Mouse (Mus musculus): ENCODE measurements at regions not wholly inside any gene's neighbourhood (a gene's known extent, or its start where the extent isn't known, plus 50 kb on each side); places are given as distances from the start of the nearest gene placed in this dataset.

DNA sequence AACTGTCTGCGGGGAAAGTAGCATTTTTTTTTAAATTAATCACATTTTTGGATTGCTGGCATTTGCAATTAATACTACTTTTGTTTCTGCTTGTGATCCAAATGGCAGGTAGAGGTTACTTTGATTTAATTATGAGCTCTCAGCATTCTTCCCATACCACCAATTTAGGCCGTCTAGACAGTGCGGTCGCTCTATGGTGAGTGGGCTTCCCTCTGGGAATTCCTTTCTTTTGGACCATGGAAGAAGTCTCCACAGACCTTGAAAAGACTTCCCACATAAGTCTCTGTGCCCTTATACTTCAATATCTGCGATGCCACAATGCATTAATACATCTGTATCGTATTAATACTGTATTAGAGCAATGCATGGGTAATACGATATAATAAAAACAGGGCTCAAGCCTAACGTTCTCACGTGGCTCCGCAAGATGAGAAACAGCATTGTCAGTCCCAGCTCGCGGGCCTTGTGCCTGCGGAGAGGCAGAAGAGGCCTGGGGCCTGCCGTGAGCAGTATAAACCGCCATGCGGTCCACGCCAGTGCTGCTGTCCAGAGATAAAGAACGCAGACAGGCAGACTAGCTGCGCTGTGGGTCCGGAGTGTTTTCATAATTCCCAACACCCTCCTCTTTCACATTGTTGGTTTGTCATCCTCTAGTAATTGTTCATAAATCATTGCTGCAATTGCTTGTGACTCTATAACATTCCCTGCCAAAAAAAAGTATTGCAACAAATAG is 429.7 kb upstream of the Prickle1 start:
- Histone ChIP-seq H3K4me3 (ENCODE audit: low read depth, low read length) (no peak overlapping the region), H3K9ac (no peak overlapping the region), H3K4me1 (ENCODE audit: insufficient read depth) (no peaks in the 10 kb centered on the region), H3K9me3 (ENCODE audit: low read length) (no peaks in the 10 kb centered on the region), H3K27ac (ENCODE audit: low read depth, low read length) (no peak overlapping the region), H3K4me2 (ENCODE audit: low read depth) (no peak overlapping the region), H3K36me3 (ENCODE audit: insufficient read depth) (no peaks in the 10 kb centered on the region), H3K27me3 (ENCODE audit: insufficient read depth, low read length) (no peaks in the 10 kb centered on the region)
- DNase-seq (no peak), ATAC-seq (no peak)
- 87% methylated on average over 20 of the region's 20 CpGs for WGBS
- no peak for TF ChIP-seq CTCF (IDR thresholded peaks at IDR 0.05; ENCODE audit: low read depth)

DNA sequence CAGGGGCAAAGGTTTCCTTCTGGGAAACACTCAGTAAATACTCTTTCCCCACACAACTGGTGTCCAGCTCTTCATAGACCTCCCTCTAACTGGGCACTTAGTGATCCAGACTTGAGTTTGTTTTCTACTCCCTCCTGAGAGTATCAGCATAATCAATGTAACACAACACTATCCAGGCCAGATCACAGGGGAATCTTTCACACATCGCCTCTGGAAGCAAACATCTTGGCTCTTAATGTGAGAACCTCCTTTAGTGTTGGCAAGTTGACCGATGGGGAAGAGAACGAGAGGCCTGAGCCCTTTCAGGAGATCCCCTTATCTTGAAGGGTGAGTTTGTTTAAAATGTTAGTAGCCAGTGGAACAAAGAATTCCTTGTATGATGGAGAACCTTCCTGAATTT is 429.1 kb upstream of the Prickle1 start:
- Histone ChIP-seq H3K4me3 (ENCODE audit: low read depth, low read length) (no peak overlapping the region), H3K27ac (ENCODE audit: low read depth, low read length) (no peak overlapping the region), H3K9ac (no peak overlapping the region), H3K4me2 (ENCODE audit: low read depth) (no peak overlapping the region), H3K9me3 (ENCODE audit: low read length) (no peaks in the 10 kb centered on the region), H3K27me3 (ENCODE audit: insufficient read depth, low read length) (no peaks in the 10 kb centered on the region), H3K36me3 (ENCODE audit: insufficient read depth) (no peaks in the 10 kb centered on the region), H3K4me1 (ENCODE audit: insufficient read depth) (no peaks in the 10 kb centered on the region)
- 73% methylated on average over 3 of the region's 3 CpGs for WGBS
- TF ChIP-seq CTCF (IDR thresholded peaks at IDR 0.05; ENCODE audit: low read depth) = no peak
- no peak for ATAC-seq
- no peak for DNase-seq

DNA sequence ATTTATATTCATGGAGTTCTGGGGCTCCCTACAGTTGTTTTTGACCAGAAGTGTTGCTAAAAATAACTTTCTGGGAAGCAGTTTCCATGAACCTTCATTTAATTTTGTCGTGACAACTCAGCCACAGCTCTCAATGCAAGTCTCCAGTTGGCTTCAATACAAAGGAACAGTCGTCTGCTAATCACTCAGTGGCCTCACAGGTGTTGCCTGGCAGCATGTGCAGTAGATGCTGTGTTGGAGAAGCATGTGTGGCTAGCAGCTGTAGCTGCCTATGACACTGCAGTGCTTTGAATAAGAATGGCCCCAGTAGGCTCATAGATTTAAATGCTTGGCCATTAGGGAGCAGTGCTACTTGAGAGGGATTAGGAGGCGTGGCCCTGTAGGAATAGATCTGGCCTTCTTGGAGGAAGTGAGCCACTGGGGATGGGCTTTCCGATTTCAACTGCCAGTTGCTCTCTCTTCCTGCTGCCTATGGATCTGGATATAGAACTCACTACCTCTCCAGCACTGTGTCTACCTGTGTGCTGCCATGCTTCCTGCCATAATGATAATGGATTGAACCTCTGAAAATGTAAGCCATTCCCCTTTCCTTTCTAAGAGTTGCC is 428.5 kb upstream of the Prickle1 start:
- Histone ChIP-seq H3K27me3 (ENCODE audit: insufficient read depth, low read length) (no peaks in the 10 kb centered on the region), H3K9ac (no peak overlapping the region), H3K4me3 (ENCODE audit: low read depth, low read length) (no peak overlapping the region), H3K36me3 (ENCODE audit: insufficient read depth) (no peaks in the 10 kb centered on the region), H3K4me1 (ENCODE audit: insufficient read depth) (no peaks in the 10 kb centered on the region), H3K27ac (ENCODE audit: low read depth, low read length) (no peak overlapping the region), H3K9me3 (ENCODE audit: low read length) (no peaks in the 10 kb centered on the region), H3K4me2 (ENCODE audit: low read depth) (no peak overlapping the region)
- WGBS = 42% methylated on average over 4 of the region's 4 CpGs
- peak; percentile 36 for DNase-seq
- peak; percentile 66 for ATAC-seq
- TF ChIP-seq CTCF (IDR thresholded peaks at IDR 0.05; ENCODE audit: low read depth) = no peak

DNA sequence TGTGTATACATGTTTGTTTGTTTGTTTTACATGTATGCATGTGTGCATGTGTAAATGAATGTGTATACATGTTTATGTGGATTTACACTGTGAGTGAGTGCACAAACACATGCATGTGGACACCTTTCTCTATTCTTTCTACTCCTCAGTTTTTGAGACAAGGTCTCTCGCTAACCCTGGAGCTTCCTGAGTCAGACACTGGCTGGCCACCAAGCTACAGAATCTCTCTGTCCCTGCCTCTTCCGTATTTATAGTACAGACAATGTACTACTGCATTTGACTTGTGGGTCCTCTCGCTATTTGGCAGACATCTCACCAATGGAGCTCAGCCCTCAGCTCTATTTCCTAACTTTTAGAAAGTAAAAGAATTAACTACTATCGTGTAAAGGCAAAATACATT is 427.8 kb upstream of the Prickle1 start:
- Histone ChIP-seq H3K9ac (no peak overlapping the region), H3K36me3 (ENCODE audit: insufficient read depth) (no peaks in the 10 kb centered on the region), H3K9me3 (ENCODE audit: low read length) (no peaks in the 10 kb centered on the region), H3K27me3 (ENCODE audit: insufficient read depth, low read length) (no peaks in the 10 kb centered on the region), H3K27ac (ENCODE audit: low read depth, low read length) (no peak overlapping the region), H3K4me1 (ENCODE audit: insufficient read depth) (no peaks in the 10 kb centered on the region), H3K4me3 (ENCODE audit: low read depth, low read length) (no peak overlapping the region), H3K4me2 (ENCODE audit: low read depth) (no peak overlapping the region)
- ATAC-seq (no peak), DNase-seq (no peak)
- no peak for TF ChIP-seq CTCF (IDR thresholded peaks at IDR 0.05; ENCODE audit: low read depth)
- WGBS = 69% methylated on average over 4 of the region's 4 CpGs

DNA sequence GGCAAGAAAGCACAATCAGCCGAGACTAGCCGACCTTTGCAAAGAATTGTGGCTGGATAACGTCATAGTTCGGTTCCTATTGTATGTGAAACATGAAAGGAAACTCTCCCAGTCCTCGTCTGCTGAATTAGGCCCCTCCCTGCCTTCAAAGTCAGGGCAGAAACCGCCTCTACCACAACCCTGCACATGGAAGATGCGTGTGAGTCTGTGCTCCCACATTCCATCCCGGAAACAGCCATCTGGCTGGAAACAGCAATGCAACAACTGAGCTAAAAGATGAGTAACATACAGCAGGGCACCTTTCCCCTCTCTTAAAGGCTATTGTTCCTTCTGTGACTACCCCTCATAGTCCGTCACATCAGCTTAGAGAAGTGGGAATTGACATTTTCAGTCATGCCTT is 422.1 kb upstream of the Prickle1 start:
- H3K9ac ChIP-seq = no peak overlapping the region
- no peak for DNase-seq
- H3K36me3 ChIP-seq (ENCODE audit: insufficient read depth) = no peaks in the 10 kb centered on the region
- no peak for TF ChIP-seq CTCF (IDR thresholded peaks at IDR 0.05; ENCODE audit: low read depth)
- H3K4me2 ChIP-seq (ENCODE audit: low read depth) = no peak overlapping the region
- ATAC-seq = no peak
- no peaks in the 10 kb centered on the region for H3K9me3 ChIP-seq (ENCODE audit: low read length)
- H3K4me3 ChIP-seq (ENCODE audit: low read depth, low read length) = no peak overlapping the region
- no peak overlapping the region for H3K27ac ChIP-seq (ENCODE audit: low read depth, low read length)
- H3K27me3 ChIP-seq (ENCODE audit: insufficient read depth, low read length) = no peaks in the 10 kb centered on the region
- no peaks in the 10 kb centered on the region for H3K4me1 ChIP-seq (ENCODE audit: insufficient read depth)
- WGBS = 52% methylated on average over 9 of the region's 9 CpGs

DNA sequence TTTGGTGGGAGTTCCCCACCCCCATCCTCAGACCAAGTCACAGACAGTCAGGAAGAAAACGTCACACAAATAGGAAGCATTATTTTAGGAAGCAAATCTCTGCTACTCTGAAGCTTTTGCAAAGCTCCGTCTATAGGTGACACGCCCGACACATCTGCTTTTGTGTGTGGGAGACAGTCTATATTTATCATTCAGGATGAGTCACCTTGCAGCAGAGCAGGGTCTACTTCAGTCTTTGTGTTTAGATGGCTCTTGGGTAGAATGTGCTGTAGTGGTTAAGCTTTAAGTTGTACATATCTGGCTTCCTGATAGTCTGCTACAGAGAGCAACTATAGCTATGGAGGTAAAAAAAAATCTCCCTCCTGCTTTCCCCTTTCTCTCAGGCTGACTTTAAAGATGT is 415.8 kb upstream of the Prickle1 start:
- no peak overlapping the region for H3K9ac ChIP-seq
- H3K4me3 ChIP-seq (ENCODE audit: low read depth, low read length) = no peak overlapping the region
- H3K4me1 ChIP-seq (ENCODE audit: insufficient read depth) = no peaks in the 10 kb centered on the region
- H3K36me3 ChIP-seq (ENCODE audit: insufficient read depth) = no peaks in the 10 kb centered on the region
- TF ChIP-seq CTCF (IDR thresholded peaks at IDR 0.05; ENCODE audit: low read depth) = no peak
- ATAC-seq (no peak), DNase-seq (no peak)
- H3K27me3 ChIP-seq (ENCODE audit: insufficient read depth, low read length) = no peaks in the 10 kb centered on the region
- 76% methylated on average over 4 of the region's 4 CpGs for WGBS
- H3K27ac ChIP-seq (ENCODE audit: low read depth, low read length) = no peak overlapping the region
- no peaks in the 10 kb centered on the region for H3K9me3 ChIP-seq (ENCODE audit: low read length)
- H3K4me2 ChIP-seq (ENCODE audit: low read depth) = no peak overlapping the region

DNA sequence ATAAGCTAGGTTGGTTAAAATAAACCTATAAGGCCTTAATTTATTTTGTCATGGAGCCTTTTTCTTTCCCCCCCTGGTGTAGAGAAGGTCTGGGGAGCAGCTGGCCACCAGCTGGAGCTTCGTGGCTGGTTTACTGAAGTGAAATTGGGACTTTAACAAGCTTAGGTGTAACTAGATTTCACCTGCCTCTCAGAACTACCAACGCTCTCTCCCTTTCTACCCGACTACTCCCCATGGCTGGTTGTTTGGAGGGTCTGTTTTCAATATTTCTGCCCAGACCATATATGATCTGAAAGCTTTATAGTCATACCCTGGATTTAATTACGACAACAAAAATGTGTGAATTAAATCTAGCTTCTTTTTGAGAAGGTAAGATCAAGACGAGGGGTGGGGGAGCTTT is 410.4 kb upstream of the Prickle1 start:
- H3K4me3 ChIP-seq (ENCODE audit: low read depth, low read length) = no peak overlapping the region

More for the DNA sequence above, 410.4 kb upstream of the Prickle1 start:
- H3K36me3 ChIP-seq (ENCODE audit: insufficient read depth) = no peaks in the 10 kb centered on the region
- no peak overlapping the region for H3K9ac ChIP-seq
- H3K27ac ChIP-seq (ENCODE audit: low read depth, low read length) = no peak overlapping the region
- 0 out of 2 replicates have a peak, but pooled peaks cover 3% of the 10 kb centered on the region for H3K4me1 ChIP-seq (ENCODE audit: insufficient read depth)
- WGBS = 83% methylated on average over 5 of the region's 5 CpGs
- H3K9me3 ChIP-seq (ENCODE audit: low read length) = no peaks in the 10 kb centered on the region
- no peaks in the 10 kb centered on the region for H3K27me3 ChIP-seq (ENCODE audit: insufficient read depth, low read length)
- TF ChIP-seq CTCF (IDR thresholded peaks at IDR 0.05; ENCODE audit: low read depth) = no peak
- ATAC-seq = no peak
- no peak for DNase-seq
- H3K4me2 ChIP-seq (ENCODE audit: low read depth) = no peak overlapping the region

Measured in forebrain, postnatal 0 days (tissue).